Mouse (Mus musculus) CH12.LX (cell line): Measurements from ENCODE around the gene P2rx1. TPM values are rescaled to one million over a fixed set of nuclear protein-coding genes. Genes with fewer than 3 reads are reported as not detected.

Experiments used
- DNase-seq: peaks from one replicate; pipeline ENCODE4 v3.0.0-alpha.2; 2013; ENCODE audit errors: extremely low read depth
- H3K27ac ChIP-seq: 2 replicates; pipeline ENCODE4 v1.5.1; 2012; ENCODE audit warnings: low read depth, mild to moderate bottlenecking, control low read depth, moderate library complexity; ENCODE audit not compliant: insufficient read depth
- H3K27me3 ChIP-seq: replicated peaks from 2 replicates; pipeline ENCODE3; 2012; ENCODE audit warnings: inconsistent platforms
- H3K36me3 ChIP-seq, 2 experiments: replicated peaks in 1 of 2; 2 replicates each; pipeline versions ENCODE3 to v1.6.1; 2012; ENCODE audit warnings: inconsistent platforms in 1 of 2, low read length in 1 of 2, mild to moderate bottlenecking in 1 of 2, mixed read lengths in 1 of 2, moderate library complexity in 1 of 2; ENCODE audit not compliant: control insufficient read depth in 1 of 2, insufficient read depth in 1 of 2
- H3K4me1 ChIP-seq, 2 experiments: 2 replicates each; pipeline ENCODE4 v1.6.1; 2012; ENCODE audit warnings: inconsistent platforms in 1 of 2, moderate library complexity in 1 of 2; ENCODE audit not compliant: insufficient read depth in 2 of 2, control insufficient read depth in 1 of 2
- H3K4me2 ChIP-seq: 2 replicates; pipeline ENCODE4 v1.6.1; 2012; ENCODE audit warnings: low read depth, mild to moderate bottlenecking, control low read depth; ENCODE audit not compliant: poor library complexity, insufficient read depth, severe bottlenecking
- H3K4me3 ChIP-seq, 3 experiments: fragments of 150-350 bp in 1 of 3; sonication (generic) in 1 of 3; replicated peaks in 1 of 3; 2 replicates each; pipeline versions ENCODE3 to v1.5.1; 2011 to 2012; ENCODE audit warnings: low read depth in 2 of 3, low read length in 2 of 3, mild to moderate bottlenecking in 2 of 3, moderate library complexity in 2 of 3, control low read depth in 1 of 3, improper control_type of control experiment in 1 of 3, inconsistent platforms in 1 of 3, mixed read lengths in 1 of 3; ENCODE audit not compliant: poor library complexity in 1 of 3
- H3K79me2 ChIP-seq: replicated peaks from 2 replicates; pipeline ENCODE4 v1.6.1; 2012; ENCODE audit warnings: mild to moderate bottlenecking, moderate library complexity; ENCODE audit not compliant: control insufficient read depth, poor library complexity, insufficient read depth, severe bottlenecking; ENCODE audit errors: extremely low read depth
- H3K9ac ChIP-seq: 2 replicates; pipeline ENCODE4 v1.6.1; 2012; ENCODE audit warnings: low read depth, mild to moderate bottlenecking, control low read depth, moderate library complexity; ENCODE audit not compliant: insufficient read depth
- H3K9me3 ChIP-seq: replicated peaks from 2 replicates; pipeline ENCODE3; 2012; ENCODE audit warnings: low read length, inconsistent platforms, mixed read lengths
- CHD1 ChIP-seq: IDR thresholded peaks from 2 replicates; pipeline ENCODE4 v1.6.1; 2012; ENCODE audit warnings: low read depth, low read length, improper control_type of control experiment, inconsistent platforms
- CTCF ChIP-seq, 2 experiments: IDR thresholded peaks in 1 of 2; conservative IDR thresholded peaks in 1 of 2; 2 replicates each; pipeline ENCODE4 v1.5.1; 2011 to 2012; ENCODE audit warnings: low read depth in 2 of 2, low read length in 2 of 2, improper control_type of control experiment in 1 of 2, inconsistent platforms in 1 of 2, mild to moderate bottlenecking in 1 of 2, moderate library complexity in 1 of 2
- ELF1 ChIP-seq: IDR thresholded peaks from 2 replicates; pipeline ENCODE4 v1.6.1; 2014; ENCODE audit warnings: low read depth, mild to moderate bottlenecking, inconsistent platforms, low read length, improper control_type of control experiment
- ETS1 ChIP-seq: conservative IDR thresholded peaks from 2 replicates; pipeline ENCODE4 v1.6.1; 2012; ENCODE audit warnings: low read depth, mild to moderate bottlenecking, inconsistent platforms, low read length, improper control_type of control experiment, moderate library complexity
- HCFC1 ChIP-seq: IDR thresholded peaks from 2 replicates; pipeline ENCODE4 v1.6.1; 2012; ENCODE audit warnings: low read depth, mild to moderate bottlenecking, inconsistent platforms, low read length, improper control_type of control experiment
- JUN ChIP-seq: IDR thresholded peaks from 2 replicates; pipeline ENCODE4 v1.6.1; 2011; ENCODE audit warnings: low read depth, mild to moderate bottlenecking, low read length, improper control_type of control experiment, moderate library complexity; ENCODE audit not compliant: insufficient read depth
- MYC ChIP-seq: IDR thresholded peaks from 2 replicates; pipeline ENCODE4 v1.6.1; 2011; ENCODE audit warnings: low read depth, mild to moderate bottlenecking, improper control_type of control experiment, low read length
- NRF1 ChIP-seq: IDR thresholded peaks from 2 replicates; pipeline ENCODE4 v1.6.1; 2014; ENCODE audit warnings: low read depth, mild to moderate bottlenecking, inconsistent platforms, low read length, improper control_type of control experiment, moderate library complexity
- TBP ChIP-seq: conservative IDR thresholded peaks from 2 replicates; pipeline ENCODE4 v1.6.1; 2011; ENCODE audit warnings: low read depth, low read length, improper control_type of control experiment
- ZC3H11A ChIP-seq: IDR thresholded peaks from 2 replicates; pipeline ENCODE4 v1.6.1; 2012; ENCODE audit warnings: low read depth, mild to moderate bottlenecking, inconsistent platforms, low read length, improper control_type of control experiment
- dilution Hi-C: fragments of 300-500 bp; cut with MboI; formaldehyde crosslinking; loops from 2 replicates; pipeline ENCODE4 v1.14.3; 2020; ENCODE audit warnings: low sequenced_read_pairs; ENCODE audit not compliant: extremely low pct_unique_long_range_greater_than_20kb, extremely low pct_ligation_motif_present
- in situ Hi-C: fragments of 300-500 bp; cut with MboI; formaldehyde crosslinking; loops from 3 replicates; pipeline ENCODE4 v1.14.3; 2019; ENCODE audit warnings: low sequenced_read_pairs, low pct_ligation_motif_present, low pct_unique_long_range_greater_than_20kb, mixed read lengths
- polyA plus RNA-seq: library from polyadenylated mRNA; unstranded; fragments of >175 nt; gene quantifications from 2 replicates; pipeline ENCODE4 v1.2.1, GENCODE M21; 2012; ENCODE audit warnings: low read depth; ENCODE audit not compliant: insufficient read length
- total RNA-seq, 2 experiments: library from RNA; depleted of rRNA; stranded (reverse); fragments of 300-350 nt in 1 of 2; fragments of >200 nt in 1 of 2; gene quantifications; 2 replicates each; pipeline ENCODE4 v1.2.3; 2012 to 2014

P2rx1 gene
- total and polyA plus RNA-seq, 3 experiments = 15.9 to 23.3 (median 21.5) TPM

DNA sequence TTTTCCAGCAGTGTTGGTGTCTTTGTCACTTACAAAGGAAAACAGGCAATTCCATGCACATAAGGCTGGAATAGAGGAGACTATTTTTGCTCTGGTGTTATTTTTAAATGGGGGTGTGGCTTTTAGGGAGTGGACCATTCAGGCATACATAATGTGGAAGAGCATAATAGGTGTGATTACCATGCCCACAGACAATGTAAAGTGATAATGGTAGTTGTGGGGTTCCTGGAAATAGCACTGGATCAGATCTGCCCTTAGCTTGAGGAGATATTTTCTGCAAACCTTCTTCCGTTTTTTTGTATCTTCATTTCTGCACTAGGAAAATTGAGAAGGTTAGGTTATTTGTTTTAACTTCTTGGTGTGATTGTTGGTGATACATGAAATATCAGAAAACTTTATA lies 53.9 kb downstream of the P2rx1 start:
- DNase-seq = no peak
- H3K4me1 ChIP-seq = peaks cover 4 to 27% of the 10 kb centered on the region in 2 experiments
- no peaks in the 10 kb centered on the region for H3K27me3 ChIP-seq
- no peaks in the 10 kb centered on the region for H3K9me3 ChIP-seq
- no peak overlapping the region for H3K4me3 ChIP-seq
- dilution Hi-C loops (no loop called here), in situ Hi-C loops (no loop called here)
- H3K9ac ChIP-seq = no peak overlapping the region
- TF ChIP-seq MYC = no peak
- no peak for TF ChIP-seq ZC3H11A
- TF ChIP-seq ETS1 = no peak
- TF ChIP-seq NRF1 = no peak
- no peak overlapping the region for H3K4me2 ChIP-seq
- H3K27ac ChIP-seq = no peak overlapping the region
- peaks cover 46 to 75% of the 10 kb centered on the region in 2 experiments for H3K36me3 ChIP-seq
- H3K79me2 ChIP-seq = peaks cover 22% of the 10 kb centered on the region

DNA sequence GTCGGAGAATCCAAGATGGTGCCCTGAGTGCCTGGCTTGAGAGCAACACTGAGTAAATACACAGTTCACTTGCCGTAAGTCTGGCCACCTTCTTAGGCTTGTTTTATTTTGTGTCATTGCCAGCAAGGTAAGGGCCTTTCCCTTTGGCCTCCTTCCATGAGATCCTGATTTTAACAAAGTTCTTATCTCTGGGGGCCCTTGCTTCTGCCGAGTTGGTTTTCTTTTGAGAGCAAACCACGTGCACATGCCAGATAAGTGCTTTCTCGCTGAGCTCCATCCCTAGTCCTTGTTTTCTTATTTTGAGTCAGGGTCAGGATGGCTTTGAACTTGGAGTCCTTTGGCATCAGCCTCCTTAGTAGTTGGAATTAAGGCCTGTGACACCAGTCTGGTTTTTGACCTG lies 58.8 kb downstream of the P2rx1 start:
- no peak for DNase-seq
- dilution Hi-C loops = no loop called here
- in situ Hi-C loops = no loop called here
- H3K4me3 ChIP-seq = no peak overlapping the region
- H3K4me2 ChIP-seq = no peak overlapping the region
- no peaks in the 10 kb centered on the region for H3K79me2 ChIP-seq
- no peaks in the 10 kb centered on the region for H3K27me3 ChIP-seq
- H3K4me1 ChIP-seq = peaks cover 0 to 5% of the 10 kb centered on the region in 2 experiments; a peak in 2 of 4 replicates
- no peak overlapping the region for H3K27ac ChIP-seq
- peaks cover 51 to 84% of the 10 kb centered on the region in 2 experiments for H3K36me3 ChIP-seq
- no peak overlapping the region for H3K9ac ChIP-seq
- TF ChIP-seq HCFC1 (no peak), TBP (no peak)
- no peaks in the 10 kb centered on the region for H3K9me3 ChIP-seq

DNA sequence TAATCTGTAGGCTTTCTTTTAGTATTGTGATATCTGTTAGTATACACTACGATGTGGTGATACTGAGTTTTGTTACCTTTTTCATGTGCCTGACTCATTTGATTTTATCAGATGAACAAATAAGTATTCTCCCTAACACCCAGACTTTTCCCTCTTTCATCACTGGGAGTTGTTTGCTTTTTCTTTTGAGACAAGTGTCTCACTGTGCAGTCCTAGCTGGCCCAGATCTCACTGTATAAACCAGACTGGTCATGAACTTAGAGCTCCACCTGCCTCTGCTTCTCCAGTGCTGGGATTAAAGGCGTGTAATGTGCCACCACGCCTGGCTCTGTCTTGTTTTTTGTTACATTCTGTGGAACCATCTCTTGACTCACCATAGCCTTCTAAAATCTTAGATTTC lies 60.7 kb downstream of the P2rx1 start:
- Histone ChIP-seq H3K4me1 (no peaks in the 10 kb centered on the region), H3K27me3 (no peaks in the 10 kb centered on the region), H3K4me3 (no peak overlapping the region), H3K27ac (no peak overlapping the region), H3K9me3 (no peaks in the 10 kb centered on the region), H3K36me3 (peaks cover 42 to 77% of the 10 kb centered on the region in 2 experiments), H3K79me2 (no peaks in the 10 kb centered on the region), H3K9ac (no peak overlapping the region), H3K4me2 (no peak overlapping the region)
- DNase-seq = no peak
- TF ChIP-seq CTCF (conservative IDR thresholded peaks at IDR 0.05 in 1 of 2, IDR thresholded peaks at IDR 0.05 in 1 of 2; ENCODE audit: low read depth in 2 of 2, low read length in 2 of 2) (no peak), ELF1 (no peak), JUN (no peak), CHD1 (no peak)
- dilution Hi-C loops (no loop called here), in situ Hi-C loops (no loop called here)
